In the genomic region with DNA sequence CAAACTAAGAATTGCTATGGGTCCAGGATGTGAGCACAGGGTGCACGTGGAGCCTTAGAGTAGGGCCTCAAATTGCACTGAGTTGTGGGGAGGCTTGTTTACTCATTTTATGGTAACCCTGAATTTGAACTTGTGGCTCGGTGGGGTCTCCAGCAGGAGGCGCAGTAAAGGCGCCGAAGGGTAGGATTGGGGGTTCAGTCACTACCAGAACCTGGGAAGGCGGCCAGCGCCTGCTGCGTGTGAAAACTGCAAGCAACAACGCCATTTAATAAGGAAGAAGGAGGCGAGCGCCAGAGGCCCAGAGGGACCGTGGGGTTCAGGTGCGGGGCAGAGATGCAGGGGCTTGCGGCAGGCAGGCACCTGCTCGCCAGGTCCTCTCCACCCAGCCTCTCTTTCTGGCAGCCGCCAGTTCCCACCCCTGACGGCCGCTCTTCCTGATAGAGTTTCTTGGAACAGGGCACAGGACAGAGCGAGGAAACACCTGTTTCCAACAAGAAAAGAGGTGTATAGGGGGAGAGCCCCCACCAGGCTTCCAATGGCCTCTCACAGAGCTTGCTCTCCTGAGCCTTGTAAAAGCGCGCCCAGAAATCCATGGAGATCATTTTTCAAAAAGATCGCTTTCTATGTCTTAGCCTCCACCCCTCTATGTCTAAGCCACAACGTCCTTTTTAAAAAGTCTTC, we compare ENCODE assay signal across 9 mouse cellular contexts. TPM values are rescaled to one million over a fixed set of nuclear protein-coding genes. Genes with fewer than 3 reads are reported as not detected.
DNase-seq lines count a peak whose midpoint lies in the region; ATAC-seq and TF ChIP-seq lines count a peak whose summit lies in the region.
"Had no signal": no experiment of that assay in that cellular context is flagged by ENCODE, and none has a peak within 500 bp of the region (broad histone marks: within the 10 kb centered on the region; RNA-seq: fewer than 3 reads in every experiment).

No protein-coding gene starts in this region.

- TF ChIP-seq CTCF in layer of hippocampus, adult 2 months (conservative IDR thresholded peaks at IDR 0.05), result peak; percentile 52
- TF ChIP-seq CTCF in brain, embryonic 14.5 days (IDR thresholded peaks at IDR 0.05; ENCODE audit: borderline replicate concordance, extremely low read depth, insufficient read depth, insufficient read length), result peak; percentile 25; the same call in 1 of the 2 replicates

- TF ChIP-seq POLR2A in brain, embryonic 14.5 days (IDR thresholded peaks at IDR 0.05; ENCODE audit: borderline replicate concordance, extremely low read depth, insufficient read depth, insufficient read length, poor library complexity, severe bottlenecking), result no peak

- H3K4me3 ChIP-seq in layer of hippocampus, adult 2 months, result peak overlapping the region; percentile 48
- peak overlapping the region; percentile 35 for H3K4me3 ChIP-seq in forebrain, embryonic 14.5 days (ENCODE audit: low read depth, low read length)
- peak overlapping the region; percentile 41 for H3K4me3 ChIP-seq in intestine, embryonic 15.5 days (replicated peaks)
- H3K4me3 ChIP-seq in midbrain, embryonic 16.5 days (ENCODE audit: low read depth, low read length), result peak overlapping the region; percentile 42

- no peak overlapping the region for H3K27ac ChIP-seq in layer of hippocampus, adult 2 months
- H3K27ac ChIP-seq in forebrain, embryonic 14.5 days (ENCODE audit: low read depth, low read length), result no peak overlapping the region
- no peak overlapping the region for H3K27ac ChIP-seq in intestine, embryonic 15.5 days
- no peak overlapping the region for H3K27ac ChIP-seq in midbrain, embryonic 16.5 days (ENCODE audit: low read length)
- H3K27ac ChIP-seq: liver, embryonic 14.5 days had no signal

- no peaks in the 10 kb centered on the region for H3K36me3 ChIP-seq in forebrain, embryonic 14.5 days (ENCODE audit: control insufficient read depth, insufficient read depth, low read length)
- H3K36me3 ChIP-seq in intestine, embryonic 15.5 days, result no peaks in the 10 kb centered on the region
- H3K36me3 ChIP-seq in midbrain, embryonic 16.5 days (ENCODE audit: control insufficient read depth, insufficient read depth, low read length), result no peaks in the 10 kb centered on the region

- H3K9ac ChIP-seq in forebrain, embryonic 14.5 days (ENCODE audit: low read length), result no peak overlapping the region; the same call in 1 of the 2 replicates
- H3K9ac ChIP-seq in intestine, embryonic 15.5 days, result no peak overlapping the region
- H3K9ac ChIP-seq in midbrain, embryonic 16.5 days (ENCODE audit: low read depth, low read length), result 0 out of 2 replicates have a peak overlapping the region, but pooled peaks have one; percentile 46
- H3K9ac ChIP-seq: liver, embryonic 14.5 days had no signal

- WGBS in forebrain, embryonic 14.5 days, result 28% methylated on average over 23 of the region's 23 CpGs
- WGBS in intestine, embryonic 15.5 days, result 23% methylated on average over 23 of the region's 23 CpGs
- 21% methylated on average over 22 of the region's 23 CpGs for WGBS in midbrain, embryonic 16.5 days

- peak overlapping the region; percentile 60 for H3K4me2 ChIP-seq in forebrain, embryonic 14.5 days (ENCODE audit: low read length)
- H3K4me2 ChIP-seq in intestine, embryonic 15.5 days (replicated peaks), result peak overlapping the region; percentile 77
- H3K4me2 ChIP-seq in midbrain, embryonic 16.5 days (ENCODE audit: low read length), result peak overlapping the region; percentile 68

- peak; percentile 22; the same call in 1 of the 2 replicates for ATAC-seq in forebrain, embryonic 14.5 days
- ATAC-seq in intestine, embryonic 15.5 days, result 0 out of 2 replicates have a peak, but pooled peaks have one; percentile 33
- peak; percentile 12; the same call in 1 of the 2 replicates for ATAC-seq in midbrain, embryonic 16.5 days
- ATAC-seq in frontal cortex, adult (ENCODE audit: low TSS enrichment), result no peak

- no peaks in the 10 kb centered on the region for H3K9me3 ChIP-seq in forebrain, embryonic 14.5 days (replicated peaks; ENCODE audit: control insufficient read depth, low read length)
- no peaks in the 10 kb centered on the region for H3K9me3 ChIP-seq in intestine, embryonic 15.5 days
- no peaks in the 10 kb centered on the region for H3K9me3 ChIP-seq in midbrain, embryonic 16.5 days (replicated peaks; ENCODE audit: control insufficient read depth, low read length, poor library complexity, severe bottlenecking)

- DNase-seq in layer of hippocampus, adult 2 months (ENCODE audit: low spot score in 2 of 2), result peak in 1 of 2 experiments; percentile 10
- no peak for DNase-seq in layer of hippocampus, postnatal 25 days (ENCODE audit: extremely low spot score in 1 of 2, low spot score in 1 of 2)
- DNase-seq in brain, embryonic 14.5 days (ENCODE audit: low read depth), result peak; percentile 54
- peak; percentile 41 for DNase-seq in forebrain, embryonic 14.5 days (ENCODE audit: low spot score)
- DNase-seq in yolk sac, embryonic 10.5 days (ENCODE audit: low spot score), result no peak

- no peaks in the 10 kb centered on the region for H3K4me1 ChIP-seq in forebrain, embryonic 14.5 days (ENCODE audit: control insufficient read depth, insufficient read depth, low read length)
- 0 out of 2 replicates have a peak, but pooled peaks cover 8% of the 10 kb centered on the region for H3K4me1 ChIP-seq in intestine, embryonic 15.5 days (replicated peaks)
- H3K4me1 ChIP-seq in midbrain, embryonic 16.5 days (ENCODE audit: control insufficient read depth, insufficient read depth, low read length), result peaks cover 2% of the 10 kb centered on the region

- peaks cover 11% of the 10 kb centered on the region; the same call in 1 of the 2 replicates for H3K27me3 ChIP-seq in forebrain, embryonic 14.5 days (replicated peaks; ENCODE audit: control insufficient read depth, insufficient read depth, low read length)
- peaks cover 33% of the 10 kb centered on the region for H3K27me3 ChIP-seq in intestine, embryonic 15.5 days (replicated peaks)
- H3K27me3 ChIP-seq in midbrain, embryonic 16.5 days (ENCODE audit: control insufficient read depth, insufficient read depth, low read depth, low read length), result peaks cover 36% of the 10 kb centered on the region

RNA-seq across cellular contexts. Expression of a gene that starts 1.1 kb away (rescaled TPM):
- 1 to 10 TPM; 1.1 to 1.8 TPM for total RNA-seq in layer of hippocampus, adult 2 months (2021)
- 1 to 10 TPM; 1.5 to 2.3 TPM for total RNA-seq in layer of hippocampus, postnatal 25 days (2021)
- polyA plus RNA-seq in brain, embryonic 14.5 days (2012; rRNA removed), result 0.05 TPM in 1 of 2 replicates, not detected in the other
- not detected in 2 replicates for polyA plus RNA-seq in forebrain, embryonic 14.5 days (2014; fragmentation: Nextera tagmentation; extraction: Ambion mirVana)
- polyA plus RNA-seq in intestine, embryonic 15.5 days (2015; fragmentation: Nextera tagmentation; extraction: Ambion mirVana), result 0.23 TPM in 2 replicates
- polyA plus RNA-seq in midbrain, embryonic 16.5 days (2015; fragmentation: Nextera tagmentation; extraction: Ambion mirVana), result not detected in 2 replicates
- polyA plus RNA-seq: liver, embryonic 14.5 days had no signal

Comparison
In these comparisons a context has a peak if more than half of its experiments do, and no peak if none do; other contexts are left out.
1. DNase-seq: peak in brain, embryonic 14.5 days (single experiment) and forebrain, embryonic 14.5 days (single experiment); none in layer of hippocampus, postnatal 25 days (0 of 2) and yolk sac, embryonic 10.5 days (single experiment).
2. Peak in every context shown above with its lines, with median percentiles within 50 percentile points of each other: H3K4me3 ChIP-seq and H3K4me2 ChIP-seq.